Comparison of ENCODE assay signal across 8 mouse cellular contexts in genomic region chr14:6742232-6742631, GRCm38 (mm10). TPM values are rescaled to one million over a fixed set of nuclear protein-coding genes. Genes with fewer than 3 reads are reported as not detected.
DNase-seq lines count a peak whose midpoint lies in the region; ATAC-seq and TF ChIP-seq lines count a peak whose summit lies in the region.
"Not testable (repeated sequence)": the region's sequence is repeated elsewhere in the genome, so short reads cannot be mapped to it uniquely, and the experiment has no call there.

Gm3636 (minus strand) TSS chr14:6742332.

- no CpG with 5 or more reads among the region's 2 CpGs for WGBS in forebrain, embryonic 14.5 days
- no CpG with 5 or more reads among the region's 2 CpGs for WGBS in forebrain, postnatal 0 days
- no CpG with 5 or more reads among the region's 2 CpGs for WGBS in heart, embryonic 14.5 days
- WGBS in hindbrain, embryonic 14.5 days: no CpG with 5 or more reads among the region's 2 CpGs
- WGBS in midbrain, embryonic 14.5 days: no CpG with 5 or more reads among the region's 2 CpGs
- WGBS in neural tube, embryonic 13.5 days: no CpG with 5 or more reads among the region's 2 CpGs

- H3K9ac ChIP-seq in forebrain, embryonic 14.5 days (ENCODE audit: low read length); forebrain, postnatal 0 days; heart, embryonic 14.5 days (ENCODE audit: low read length); hindbrain, embryonic 14.5 days; midbrain, embryonic 14.5 days (replicated peaks; ENCODE audit: low read length); neural tube, embryonic 13.5 days: not testable (repeated sequence)

- not testable (repeated sequence) for H3K36me3 ChIP-seq in forebrain, embryonic 14.5 days (ENCODE audit: control insufficient read depth, insufficient read depth, low read length); forebrain, postnatal 0 days (ENCODE audit: insufficient read depth); heart, embryonic 14.5 days (ENCODE audit: control insufficient read depth, insufficient read depth, low read length); hindbrain, embryonic 14.5 days (replicated peaks; ENCODE audit: control insufficient read depth, insufficient read depth); midbrain, embryonic 14.5 days (ENCODE audit: control insufficient read depth, insufficient read depth, low read length); neural tube, embryonic 13.5 days

- H3K4me3 ChIP-seq in forebrain, embryonic 14.5 days (ENCODE audit: low read depth, low read length); forebrain, postnatal 0 days (ENCODE audit: low read depth, low read length); heart, embryonic 14.5 days (ENCODE audit: control insufficient read depth in 1 of 2, insufficient read depth in 1 of 2, low read depth in 1 of 2, low read length in 2 of 2); hindbrain, embryonic 14.5 days (replicated peaks; ENCODE audit: low read length); midbrain, embryonic 14.5 days (replicated peaks; ENCODE audit: low read depth, low read length); neural tube, embryonic 13.5 days: not testable (repeated sequence)

- not testable (repeated sequence) for H3K27me3 ChIP-seq in forebrain, embryonic 14.5 days (replicated peaks; ENCODE audit: control insufficient read depth, insufficient read depth, low read length); forebrain, postnatal 0 days (ENCODE audit: insufficient read depth, low read length); heart, embryonic 14.5 days (ENCODE audit: control insufficient read depth, insufficient read depth, low read length); hindbrain, embryonic 14.5 days (ENCODE audit: control insufficient read depth, insufficient read depth, low read length); midbrain, embryonic 14.5 days (ENCODE audit: control insufficient read depth, insufficient read depth, low read length); neural tube, embryonic 13.5 days

- not testable (repeated sequence) for TF ChIP-seq CTCF in forebrain, postnatal 0 days (IDR thresholded peaks at IDR 0.05; ENCODE audit: low read depth)

- not testable (repeated sequence) for H3K4me2 ChIP-seq in forebrain, embryonic 14.5 days (ENCODE audit: low read length); forebrain, postnatal 0 days (ENCODE audit: low read depth); heart, embryonic 14.5 days (ENCODE audit: low read length); hindbrain, embryonic 14.5 days (replicated peaks); midbrain, embryonic 14.5 days (ENCODE audit: low read length); neural tube, embryonic 13.5 days

- ATAC-seq in forebrain, embryonic 14.5 days; forebrain, postnatal 0 days; heart, embryonic 14.5 days (ENCODE audit: insufficient number of reproducible peaks, insufficient read depth, low FRiP score, low read depth); hindbrain, embryonic 14.5 days (ENCODE audit: low FRiP score); inflammation-experienced regulatory T-cells, adult 6 months; midbrain, embryonic 14.5 days (ENCODE audit: low FRiP score, low TSS enrichment); neural tube, embryonic 13.5 days (ENCODE audit: low read depth): not testable (repeated sequence)

- not testable (repeated sequence) for H3K4me1 ChIP-seq in forebrain, embryonic 14.5 days (ENCODE audit: control insufficient read depth, insufficient read depth, low read length); forebrain, postnatal 0 days (ENCODE audit: insufficient read depth); heart, embryonic 14.5 days (ENCODE audit: control insufficient read depth in 2 of 2, insufficient read depth in 2 of 2, low read length in 2 of 2); hindbrain, embryonic 14.5 days (replicated peaks; ENCODE audit: control insufficient read depth, insufficient read depth, low read length); midbrain, embryonic 14.5 days (ENCODE audit: control insufficient read depth, insufficient read depth, low read length); neural tube, embryonic 13.5 days (replicated peaks)

- H3K9me3 ChIP-seq in forebrain, embryonic 14.5 days (replicated peaks; ENCODE audit: control insufficient read depth, low read length); forebrain, postnatal 0 days (ENCODE audit: low read length); heart, embryonic 14.5 days (ENCODE audit: control insufficient read depth, low read length); hindbrain, embryonic 14.5 days (ENCODE audit: control insufficient read depth, low read length); midbrain, embryonic 14.5 days (ENCODE audit: control insufficient read depth, low read length); neural tube, embryonic 13.5 days: not testable (repeated sequence)

- not testable (repeated sequence) for DNase-seq in forebrain, embryonic 14.5 days (ENCODE audit: low spot score); forebrain, postnatal 0 days; hindbrain, embryonic 14.5 days (ENCODE audit: low spot score); midbrain, embryonic 14.5 days; urinary bladder, adult 2 months (ENCODE audit: low spot score)

- H3K27ac ChIP-seq in forebrain, embryonic 14.5 days (ENCODE audit: low read depth, low read length); forebrain, postnatal 0 days (ENCODE audit: low read depth, low read length); heart, embryonic 14.5 days (replicated peaks in 1 of 2; ENCODE audit: control insufficient read depth in 1 of 2, insufficient read depth in 1 of 2, low read depth in 2 of 2, low read length in 2 of 2); hindbrain, embryonic 14.5 days; midbrain, embryonic 14.5 days (replicated peaks; ENCODE audit: low read depth, low read length); neural tube, embryonic 13.5 days (replicated peaks): not testable (repeated sequence)

RNA-seq across cellular contexts. Expression of gene Gm3636, which starts in this region (rescaled TPM):
- polyA plus RNA-seq in forebrain, embryonic 14.5 days (2014; fragmentation: Nextera tagmentation; extraction: Ambion mirVana): 11.1 and 13.1 TPM in 2 replicates
- 11.7 and 15.0 TPM in 2 replicates for total RNA-seq in forebrain, postnatal 0 days (2014; rRNA removed)
- polyA plus RNA-seq in forebrain, postnatal 0 days (2015; fragmentation: Nextera tagmentation; extraction: Ambion mirVana): 13.9 and 15.6 TPM in 2 replicates
- 8.3 and 13.3 TPM in 2 replicates for polyA plus RNA-seq in heart, embryonic 14.5 days (2014; fragmentation: Nextera tagmentation; extraction: Ambion mirVana)
- 16.9 and 18.9 TPM in 2 replicates for polyA plus RNA-seq in hindbrain, embryonic 14.5 days (2014; fragmentation: Nextera tagmentation; extraction: Ambion mirVana)
- 10 to 100 TPM in 2 of 3 experiments, 1 to 10 TPM in 1; 7.7 to 31.5 (median 18.7) TPM for polyA plus RNA-seq in inflammation-experienced regulatory T-cells, adult 6 months (2017; shearing (Covaris generic))
- 16.0 and 20.2 TPM in 2 replicates for polyA plus RNA-seq in midbrain, embryonic 14.5 days (2014; fragmentation: Nextera tagmentation; extraction: Ambion mirVana)
- polyA plus RNA-seq in neural tube, embryonic 13.5 days (2015; fragmentation: Nextera tagmentation; extraction: Ambion mirVana): 13.6 and 14.4 TPM in 2 replicates
- polyA plus RNA-seq in urinary bladder, adult 2 months (2012; rRNA removed): 9.9 and 19.2 TPM in 2 replicates
